Mouse (Mus musculus) stomach, postnatal 0 days (tissue): ENCODE measurements around the gene Slc35f6. TPM values are rescaled to one million over a fixed set of nuclear protein-coding genes. Genes with fewer than 3 reads are reported as not detected.

Experiments
- ATAC-seq: fragments of 200-750 bp; cut with Nextera tagmentation; 2 replicates; pipeline ENCODE4 v1.8.0; 2017; ENCODE audit not compliant: low FRiP score, low TSS enrichment
- DNase-seq: peaks from one replicate; pipeline ENCODE4 v3.0.0-alpha.2; 2016; ENCODE audit warnings: low spot score
- H3K27ac ChIP-seq: fragments of 300-500 bp; sonication (generic); replicated peaks from 2 replicates; pipeline ENCODE4 v1.5.1; 2014; ENCODE audit warnings: mild to moderate bottlenecking, control low read depth
- H3K27me3 ChIP-seq: fragments of 300-500 bp; sonication (generic); 2 replicates; pipeline ENCODE4 v1.6.1; 2014; ENCODE audit warnings: low read length; ENCODE audit not compliant: control insufficient read depth, insufficient read depth
- H3K36me3 ChIP-seq: fragments of 300-500 bp; sonication (generic); 2 replicates; pipeline ENCODE4 v1.6.1; 2014; ENCODE audit warnings: low read length, mixed read lengths; ENCODE audit not compliant: control insufficient read depth, insufficient read depth
- H3K4me1 ChIP-seq: fragments of 300-500 bp; sonication (generic); replicated peaks from 2 replicates; pipeline ENCODE4 v1.6.1; 2014; ENCODE audit warnings: antibody characterized with exemption; ENCODE audit not compliant: control insufficient read depth, insufficient read depth
- H3K4me2 ChIP-seq: fragments of 300-500 bp; sonication (generic); replicated peaks from 2 replicates; pipeline ENCODE4 v1.6.1; 2014; ENCODE audit warnings: low read depth, mild to moderate bottlenecking, control low read depth, moderate library complexity
- H3K4me3 ChIP-seq: fragments of 300-500 bp; sonication (generic); 2 replicates; pipeline ENCODE4 v1.5.1; 2014; ENCODE audit warnings: low read depth, low read length, control low read depth
- H3K9ac ChIP-seq: fragments of 300-500 bp; sonication (generic); 2 replicates; pipeline ENCODE4 v1.6.1; 2014; ENCODE audit warnings: mild to moderate bottlenecking, low read length, control low read depth, mixed read lengths
- H3K9me3 ChIP-seq: fragments of 300-500 bp; sonication (generic); 2 replicates; pipeline ENCODE4 v1.6.1; 2016; ENCODE audit warnings: low read length; ENCODE audit not compliant: control insufficient read depth
- CTCF ChIP-seq: IDR thresholded peaks from 2 replicates; pipeline ENCODE4 v1.5.1; 2016; ENCODE audit warnings: antibody characterized with exemption, low read depth, mild to moderate bottlenecking, moderate library complexity
- EP300 ChIP-seq: optimal IDR thresholded peaks from 2 replicates; pipeline ENCODE3; 2016; ENCODE audit warnings: antibody characterized with exemption
- WGBS: fragments of 180-500 bp; shearing (Covaris S2); extraction: QIAGEN DNeasy Blood & Tissue Kit; methylation state at CpG from one replicate; pipeline ENCODE4 v1.1.7; 2014; 5-methylcytosine and 5-hydroxymethylcytosine counted together
- polyA plus RNA-seq: library from polyadenylated mRNA; unstranded; fragments of >200 nt; fragmentation: Nextera tagmentation; extraction: Ambion mirVana; gene quantifications from 2 replicates; pipeline ENCODE4 v1.2.1, GENCODE M21; 2015

Slc35f6 gene
- polyA plus RNA-seq, 1 experiment from 2014 or later, result 30.6 TPM

- Histone ChIP-seq H3K4me1 (no peaks in the 10 kb centered on the region; the same call in 1 of the 2 replicates), H3K27ac (no peak overlapping the region), H3K9ac (no peak overlapping the region), H3K36me3 (peaks cover 23% of the 10 kb centered on the region), H3K27me3 (no peaks in the 10 kb centered on the region), H3K4me2 (no peak overlapping the region), H3K9me3 (no peaks in the 10 kb centered on the region), H3K4me3 (no peak overlapping the region)
- WGBS, result 69% methylated on average over 6 of the region's 6 CpGs
- no peak for ATAC-seq
- DNase-seq, result no peak
- TF ChIP-seq CTCF, result no peak
- TF ChIP-seq EP300, result no peak
Observed at GRCm38 (mm10) chr5:30653246-30653645, 5.5 kb downstream of the Slc35f6 start.

GRCm38 (mm10) chr5:30655042-30655441 is 7.3 kb downstream of the Slc35f6 start:
- Histone ChIP-seq H3K4me3 (no peak overlapping the region), H3K9me3 (no peaks in the 10 kb centered on the region), H3K4me1 (no peaks in the 10 kb centered on the region), H3K27ac (no peak overlapping the region), H3K4me2 (no peak overlapping the region), H3K36me3 (peaks cover 24% of the 10 kb centered on the region), H3K9ac (no peak overlapping the region), H3K27me3 (no peaks in the 10 kb centered on the region)
- WGBS, result 81% methylated on average over 8 of the region's 8 CpGs
- DNase-seq (no peak), ATAC-seq (no peak)
- no peak for TF ChIP-seq EP300
- TF ChIP-seq CTCF, result no peak

- no peak overlapping the region for H3K27ac ChIP-seq
- ATAC-seq (no peak), DNase-seq (no peak)
- H3K4me1 ChIP-seq, result no peaks in the 10 kb centered on the region
- H3K4me2 ChIP-seq, result no peak overlapping the region
- H3K9ac ChIP-seq, result no peak overlapping the region
- H3K27me3 ChIP-seq, result no peaks in the 10 kb centered on the region
- no peak overlapping the region for H3K4me3 ChIP-seq
- no peak for TF ChIP-seq CTCF
- no peaks in the 10 kb centered on the region for H3K9me3 ChIP-seq
- WGBS, result 91% methylated on average over 6 of the region's 6 CpGs
- H3K36me3 ChIP-seq, result peaks cover 24% of the 10 kb centered on the region
Observed at GRCm38 (mm10) chr5:30655526-30656195, 7.9 kb downstream of the Slc35f6 start.

- TF ChIP-seq CTCF (no peak), EP300 (no peak)
- peaks cover 21% of the 10 kb centered on the region for H3K36me3 ChIP-seq
- no peaks in the 10 kb centered on the region for H3K27me3 ChIP-seq
- no peak overlapping the region for H3K4me2 ChIP-seq
- no peak overlapping the region for H3K4me3 ChIP-seq
- no peak overlapping the region for H3K9ac ChIP-seq
- ATAC-seq (no peak), DNase-seq (no peak)
- no peaks in the 10 kb centered on the region for H3K9me3 ChIP-seq
- WGBS, result 65% methylated on average over 4 of the region's 4 CpGs
- H3K4me1 ChIP-seq, result no peaks in the 10 kb centered on the region
- no peak overlapping the region for H3K27ac ChIP-seq
Observed at GRCm38 (mm10) chr5:30659042-30659441, 11.3 kb downstream of the Slc35f6 start.

GRCm38 (mm10) chr5:30660278-30660677 is 12.5 kb downstream of the Slc35f6 start:
- Histone ChIP-seq H3K4me3 (no peak overlapping the region), H3K36me3 (peaks cover 20% of the 10 kb centered on the region), H3K9ac (no peak overlapping the region), H3K4me1 (no peaks in the 10 kb centered on the region), H3K9me3 (no peaks in the 10 kb centered on the region), H3K27ac (no peak overlapping the region), H3K27me3 (no peaks in the 10 kb centered on the region), H3K4me2 (no peak overlapping the region)
- ATAC-seq, result no peak
- TF ChIP-seq EP300, result no peak
- TF ChIP-seq CTCF, result no peak
- DNase-seq, result no peak
- 91% methylated on average over 1 of the region's 1 CpGs for WGBS

GRCm38 (mm10) chr5:30660813-30661212 is 13.1 kb downstream of the Slc35f6 start:
- H3K27me3 ChIP-seq, result no peaks in the 10 kb centered on the region

More at GRCm38 (mm10) chr5:30660813-30661212, 13.1 kb downstream of the Slc35f6 start:
- Histone ChIP-seq H3K9ac (no peak overlapping the region), H3K4me2 (no peak overlapping the region), H3K27ac (no peak overlapping the region), H3K9me3 (no peaks in the 10 kb centered on the region), H3K4me3 (no peak overlapping the region), H3K36me3 (peaks cover 15% of the 10 kb centered on the region), H3K4me1 (no peaks in the 10 kb centered on the region)
- ATAC-seq (no peak), DNase-seq (no peak)
- WGBS, result 93% methylated on average over 5 of the region's 5 CpGs
- no peak for TF ChIP-seq CTCF
- no peak for TF ChIP-seq EP300
